Mouse (Mus musculus): ENCODE measurements around the gene Rcan2.

Rcan2 gene

GRCm38 (mm10) chr17:44020707-44021220, 219.6 kb downstream of the Rcan2 start:
- no peak for DNase-seq (ENCODE audit: low read depth, low spot score)

- no peak for DNase-seq (ENCODE audit: low read depth, low spot score)
These were observed 222.7 kb downstream of the Rcan2 start for GRCm38 (mm10) chr17:44023842-44024241.

GRCm38 (mm10) chr17:44025011-44025410, 223.9 kb downstream of the Rcan2 start:
- DNase-seq (ENCODE audit: low read depth, low spot score), result no peak

- DNase-seq (ENCODE audit: low read depth, low spot score), result no peak
These were observed 224.8 kb downstream of the Rcan2 start for GRCm38 (mm10) chr17:44025935-44026334.

- DNase-seq (ENCODE audit: low read depth, low spot score), result peak; percentile 88
These were observed 225.2 kb downstream of the Rcan2 start for GRCm38 (mm10) chr17:44026378-44026777.

GRCm38 (mm10) chr17:44026786-44027185, 225.6 kb downstream of the Rcan2 start:
- DNase-seq (ENCODE audit: low read depth, low spot score), result no peak

GRCm38 (mm10) chr17:44027311-44027710, 226.2 kb downstream of the Rcan2 start:
- DNase-seq (ENCODE audit: low read depth, low spot score), result no peak

- no peak for DNase-seq (ENCODE audit: low read depth, low spot score)
These were observed 228.5 kb downstream of the Rcan2 start for GRCm38 (mm10) chr17:44029616-44030015.

- DNase-seq (ENCODE audit: low read depth, low spot score), result peak; percentile 79
These were observed 229.8 kb downstream of the Rcan2 start for GRCm38 (mm10) chr17:44030776-44031587.

- DNase-seq (ENCODE audit: low read depth, low spot score), result no peak
These were observed 233.9 kb downstream of the Rcan2 start for GRCm38 (mm10) chr17:44035005-44035404.

- no peak for DNase-seq (ENCODE audit: low read depth, low spot score)
These were observed 237.5 kb downstream of the Rcan2 start for GRCm38 (mm10) chr17:44038656-44039055.

GRCm38 (mm10) chr17:44040449-44040848, 239.3 kb downstream of the Rcan2 start:
- DNase-seq (ENCODE audit: low read depth, low spot score), result no peak

GRCm38 (mm10) chr17:44042301-44042700, 241.2 kb downstream of the Rcan2 start:
- no peak for DNase-seq (ENCODE audit: low read depth, low spot score)

GRCm38 (mm10) chr17:44042861-44043260, 241.7 kb downstream of the Rcan2 start:
- no peak for DNase-seq (ENCODE audit: low read depth, low spot score)

- DNase-seq (ENCODE audit: low read depth, low spot score), result no peak
These were observed 252.3 kb downstream of the Rcan2 start for GRCm38 (mm10) chr17:44053427-44053826.

- no peak for DNase-seq (ENCODE audit: low read depth, low spot score)
These were observed 256.0 kb downstream of the Rcan2 start for GRCm38 (mm10) chr17:44057123-44057522.

- DNase-seq (ENCODE audit: low read depth, low spot score), result no peak
These were observed 257.0 kb downstream of the Rcan2 start for GRCm38 (mm10) chr17:44058145-44058544.

- DNase-seq (ENCODE audit: low read depth, low spot score), result no peak
These were observed 259.6 kb downstream of the Rcan2 start for GRCm38 (mm10) chr17:44060781-44061180.

- DNase-seq (ENCODE audit: low read depth, low spot score), result no peak
These were observed 260.2 kb downstream of the Rcan2 start for GRCm38 (mm10) chr17:44061289-44061890.

- DNase-seq (ENCODE audit: low read depth, low spot score), result no peak
These were observed 267.7 kb downstream of the Rcan2 start for GRCm38 (mm10) chr17:44068876-44069275.

GRCm38 (mm10) chr17:44071680-44072079, 270.5 kb downstream of the Rcan2 start:
- DNase-seq (ENCODE audit: low read depth, low spot score), result no peak

GRCm38 (mm10) chr17:44075601-44076000, 274.4 kb downstream of the Rcan2 start:
- no peak for DNase-seq (ENCODE audit: low read depth, low spot score)

Data from telencephalon, adult 2 months (tissue).